Mouse (Mus musculus) heart, postnatal 0 days (tissue): Measurements from ENCODE around the gene Cdh8.

Experiments
- CTCF ChIP-seq: IDR thresholded peaks from 2 replicates; pipeline ENCODE4 v1.5.1; 2016; ENCODE audit warnings: antibody characterized with exemption, control low read depth, low read depth
- EP300 ChIP-seq: IDR thresholded peaks from 2 replicates; pipeline ENCODE4 v1.6.1; 2016; ENCODE audit warnings: antibody characterized with exemption, low read depth

- TF ChIP-seq CTCF (no peak), EP300 (no peak)
Measured at GRCm38 (mm10) chr8:99031060-99031459, 385.2 kb downstream of the Cdh8 start.
